ENCODE assay signal across 8 mouse cellular contexts in the genomic region with DNA sequence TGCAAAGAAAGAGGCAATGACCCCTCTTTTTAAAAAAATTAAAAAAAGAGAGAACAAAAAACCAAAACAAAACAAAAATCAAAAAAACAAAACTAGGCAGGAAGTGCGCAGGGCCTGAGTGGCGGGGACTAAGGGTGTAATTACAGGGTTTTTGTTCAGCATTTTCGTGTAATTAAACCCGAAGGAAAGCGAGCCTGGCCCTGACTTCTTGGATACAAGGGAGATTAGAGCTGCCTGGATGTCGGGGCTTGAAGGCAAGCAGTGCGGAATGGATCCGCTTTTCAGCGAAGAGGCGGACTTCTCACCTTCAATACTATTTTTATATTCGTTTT. TPM values are rescaled to one million over a fixed set of nuclear protein-coding genes. Genes with fewer than 3 reads are reported as not detected.
DNase-seq lines count a peak whose midpoint lies in the region; ATAC-seq and TF ChIP-seq lines count a peak whose summit lies in the region.

No protein-coding gene starts in this region.

- WGBS in heart, embryonic 12.5 days, result 9% methylated on average over 11 of the region's 11 CpGs
- WGBS in hindbrain, embryonic 11.5 days, result 4% methylated on average over 11 of the region's 11 CpGs
- WGBS in macrophage (ENCODE audit: missing documents), result 15% methylated on average over 11 of the region's 11 CpGs

- peaks cover 83% of the 10 kb centered on the region for H3K4me1 ChIP-seq in heart, embryonic 12.5 days (replicated peaks)
- H3K4me1 ChIP-seq in ES-Bruce4 (ENCODE audit: control insufficient read depth, insufficient read depth, low read length), result peaks cover 11% of the 10 kb centered on the region
- H3K4me1 ChIP-seq in hindbrain, embryonic 11.5 days (replicated peaks; ENCODE audit: control insufficient read depth, insufficient read depth, low read length), result peaks cover 46% of the 10 kb centered on the region

- DNase-seq in heart, postnatal 10 days, result no peak
- no peak for DNase-seq in hindbrain, embryonic 11.5 days (ENCODE audit: low spot score)
- no peak for DNase-seq in ovary, postnatal 36 days (ENCODE audit: low spot score)
- no peak for DNase-seq in spleen, adult 12 weeks (ENCODE audit: low spot score)
- DNase-seq in layer of hippocampus, postnatal 25 days (ENCODE audit: extremely low spot score in 1 of 2, low spot score in 1 of 2), result no peak

- no peaks in the 10 kb centered on the region for H3K27me3 ChIP-seq in heart, embryonic 12.5 days (replicated peaks)
- no peaks in the 10 kb centered on the region for H3K27me3 ChIP-seq in ES-Bruce4 (ENCODE audit: control insufficient read depth, insufficient read depth, low read length, poor library complexity, severe bottlenecking)
- peaks cover 2% of the 10 kb centered on the region; the same call in 1 of the 2 replicates for H3K27me3 ChIP-seq in hindbrain, embryonic 11.5 days (ENCODE audit: control insufficient read depth, insufficient read depth, low read length)

- peak overlapping the region; percentile 95 for H3K27ac ChIP-seq in heart, embryonic 12.5 days (ENCODE audit: poor library complexity, severe bottlenecking)
- no peak overlapping the region for H3K27ac ChIP-seq in ES-Bruce4 (ENCODE audit: insufficient read depth, low read length)
- peak overlapping the region; percentile 94 for H3K27ac ChIP-seq in hindbrain, embryonic 11.5 days (ENCODE audit: low read depth, low read length)
- H3K27ac ChIP-seq in macrophage, result peak overlapping the region; percentile 97

- H3K79me2 ChIP-seq in macrophage (ENCODE audit: inconsistent target), result peaks cover 13% of the 10 kb centered on the region

- no peaks in the 10 kb centered on the region for H3K36me3 ChIP-seq in heart, embryonic 12.5 days
- H3K36me3 ChIP-seq in ES-Bruce4 (ENCODE audit: control insufficient read depth, insufficient read depth, low read length, poor library complexity, severe bottlenecking) (no peaks in the 10 kb centered on the region), macrophage (ENCODE audit: inconsistent target) (no peaks in the 10 kb centered on the region)
- H3K36me3 ChIP-seq in hindbrain, embryonic 11.5 days (ENCODE audit: control insufficient read depth, insufficient read depth, low read length), result no peaks in the 10 kb centered on the region

- H3K9me3 ChIP-seq in heart, embryonic 12.5 days (replicated peaks), result no peaks in the 10 kb centered on the region
- no peaks in the 10 kb centered on the region for H3K9me3 ChIP-seq in ES-Bruce4 (replicated peaks; ENCODE audit: control insufficient read depth, insufficient read depth, low read length, poor library complexity, severe bottlenecking)
- no peaks in the 10 kb centered on the region for H3K9me3 ChIP-seq in hindbrain, embryonic 11.5 days (ENCODE audit: control insufficient read depth, low read length)

- peak overlapping the region; percentile 74 for H3K9ac ChIP-seq in heart, embryonic 12.5 days
- peak overlapping the region; percentile 47 for H3K9ac ChIP-seq in ES-Bruce4 (ENCODE audit: low read depth, poor library complexity, severe bottlenecking)
- H3K9ac ChIP-seq in hindbrain, embryonic 11.5 days (ENCODE audit: low read depth, low read length), result peak overlapping the region; percentile 60

- intact Hi-C loops in heart, postnatal 10 days (cut with DNase I), result no loop called here

- H3K4me3 ChIP-seq in heart, embryonic 12.5 days, result peak overlapping the region; percentile 53
- H3K4me3 ChIP-seq in ES-Bruce4 (ENCODE audit: low read depth, low read length) (peak overlapping the region; percentile 46), macrophage (ENCODE audit: inconsistent target) (peak overlapping the region; percentile 79)
- peak overlapping the region; percentile 29 for H3K4me3 ChIP-seq in hindbrain, embryonic 11.5 days (ENCODE audit: low read depth, low read length)

- TF ChIP-seq POLR2A in ES-Bruce4 (IDR thresholded peaks at IDR 0.05; ENCODE audit: insufficient read depth, low read length), result no peak

- H3K4me2 ChIP-seq in heart, embryonic 12.5 days, result peak overlapping the region; percentile 75
- peak overlapping the region; percentile 57 for H3K4me2 ChIP-seq in hindbrain, embryonic 11.5 days (replicated peaks; ENCODE audit: low read depth, low read length)

- no peak for ATAC-seq in heart, embryonic 12.5 days (ENCODE audit: insufficient number of reproducible peaks, low FRiP score)
- ATAC-seq in hindbrain, embryonic 11.5 days (ENCODE audit: low FRiP score), result no peak

- TF ChIP-seq CTCF in ES-Bruce4 (IDR thresholded peaks at IDR 0.05; ENCODE audit: low read depth, low read length), result no peak

- TF ChIP-seq EP300 in ES-Bruce4 (IDR thresholded peaks at IDR 0.05; ENCODE audit: insufficient read depth, low read depth, low read length), result no peak

RNA-seq across cellular contexts. Expression of a gene that starts 6.8 kb away (rescaled TPM):
- 57.8 and 59.5 TPM in 2 replicates for polyA plus RNA-seq in heart, embryonic 12.5 days (2016; fragmentation: Nextera tagmentation; extraction: Ambion mirVana)
- 10 to 100 TPM; 60.3 to 67.5 TPM for total RNA-seq in heart, postnatal 10 days (2021)
- polyA plus RNA-seq in ES-Bruce4 (2011; ENCODE audit: insufficient read depth, insufficient read length, low read depth, missing spikeins) (37.9 and 40.3 TPM in 2 replicates), macrophage (2018) (9.1 to 32.1 TPM (median 10.4 TPM) in 3 replicates)
- polyA plus RNA-seq in hindbrain, embryonic 11.5 days (2014; fragmentation: Nextera tagmentation; extraction: Ambion mirVana), result 16.0 and 21.3 TPM in 2 replicates
- total RNA-seq in macrophage (2018; cell fraction: chromatin; rRNA removed), result 10 to 100 TPM in 5 of 26 experiments, 1 to 10 TPM in 20, under 1 TPM in 1; 0.94 to 14.8 (median 5.9) TPM
- total RNA-seq in macrophage (2018; cell fraction: cytosol; rRNA removed), result 10 to 100 TPM in 24 of 26 experiments, 1 to 10 TPM in 2; 7.3 to 28.3 (median 21.4) TPM
- 10 to 100 TPM in 24 of 26 experiments, 1 to 10 TPM in 2; 7.2 to 45.6 (median 16.6) TPM for total RNA-seq in macrophage (2018; cell fraction: nucleus; rRNA removed)
- 10 to 100 TPM; 68.0 to 70.8 TPM for total RNA-seq in layer of hippocampus, postnatal 25 days (2021)

RNA-seq across cellular contexts. Expression of a gene that starts 55.4 kb away (rescaled TPM):
- polyA plus RNA-seq in heart, embryonic 12.5 days (2016; fragmentation: Nextera tagmentation; extraction: Ambion mirVana), result 28.9 and 29.3 TPM in 2 replicates
- 10 to 100 TPM; 36.5 to 45.1 TPM for total RNA-seq in heart, postnatal 10 days (2021)
- 21.2 and 23.5 TPM in 2 replicates for polyA plus RNA-seq in ES-Bruce4 (2011; ENCODE audit: insufficient read depth, insufficient read length, low read depth, missing spikeins)
- 32.2 and 39.5 TPM in 2 replicates for polyA plus RNA-seq in hindbrain, embryonic 11.5 days (2014; fragmentation: Nextera tagmentation; extraction: Ambion mirVana)
- 100 to 1,000 TPM in 24 of 26 experiments, 10 to 100 TPM in 2; 47.8 to 664 (median 256) TPM for total RNA-seq in macrophage (2018; cell fraction: chromatin; rRNA removed)
- total RNA-seq in macrophage (2018; cell fraction: cytosol; rRNA removed), result 100 to 1,000 TPM in 9 of 26 experiments, 10 to 100 TPM in 17; 31.9 to 138 (median 77.0) TPM
- 100 to 1,000 TPM in 20 of 26 experiments, 10 to 100 TPM in 6; 48.7 to 440 (median 191) TPM for total RNA-seq in macrophage (2018; cell fraction: nucleus; rRNA removed)
- polyA plus RNA-seq in macrophage (2018), result 42.6 to 89.8 TPM (median 86.9 TPM) in 3 replicates
- total RNA-seq in layer of hippocampus, postnatal 25 days (2021), result 10 to 100 TPM; 62.0 to 74.2 TPM

Comparison
In these comparisons a context has a peak if more than half of its experiments do, and no peak if none do; other contexts are left out.
1. H3K4me3 ChIP-seq: peak in every context shown above with its lines; median percentile 79 in macrophage; 53 in heart, embryonic 12.5 days; 46 in ES-Bruce4; 29 in hindbrain, embryonic 11.5 days.